Comparison of ENCODE assay signal across 9 mouse cellular contexts in the genomic region with DNA sequence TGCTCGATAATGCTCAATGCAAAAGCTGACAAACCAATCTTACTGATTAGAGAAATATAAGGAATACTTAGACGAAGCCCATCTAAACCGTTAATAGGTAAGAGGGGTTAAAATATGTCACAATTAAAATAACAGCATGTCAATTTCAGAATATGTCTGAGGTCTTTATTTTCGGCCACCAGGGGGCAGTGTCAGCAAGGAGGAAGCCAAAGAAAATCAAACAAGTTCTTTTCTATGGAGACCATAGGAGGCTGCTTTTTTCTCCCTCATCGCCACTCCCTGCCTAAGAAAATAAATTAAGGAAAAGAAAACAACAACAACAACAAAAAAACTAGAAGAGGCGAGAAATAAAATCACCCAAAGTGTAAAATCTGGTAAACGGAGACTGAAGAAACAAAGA.
DNase-seq lines count a peak whose midpoint lies in the region; ATAC-seq lines count a peak whose summit lies in the region.
"Had no signal": no experiment of that assay in that cellular context is flagged by ENCODE, and none has a peak within 500 bp of the region (broad histone marks: within the 10 kb centered on the region; RNA-seq: fewer than 3 reads in every experiment).

No protein-coding gene starts in this region.

- no peak for ATAC-seq in intestine, embryonic 14.5 days (replicated peaks; ENCODE audit: low FRiP score, low TSS enrichment, low read depth)
- ATAC-seq in intestine, embryonic 15.5 days, result no peak
- ATAC-seq in inflammation-experienced regulatory T-cells, adult 6 months, result no peak

- no peak overlapping the region for H3K27ac ChIP-seq in intestine, embryonic 14.5 days (ENCODE audit: low read depth)
- H3K27ac ChIP-seq in intestine, embryonic 15.5 days, result no peak overlapping the region
- H3K27ac ChIP-seq: embryonic facial prominence, embryonic 15.5 days had no signal

- intact Hi-C loops in left cerebral cortex, postnatal 14 days (cut with DNase I), result loop anchor here (10.0 kb wide), 2 partner anchors 127 to 623 kb away; no protein-coding TSS in a partner anchor

- no peaks in the 10 kb centered on the region for H3K27me3 ChIP-seq in intestine, embryonic 14.5 days (replicated peaks; ENCODE audit: control insufficient read depth, insufficient read depth, low read length)
- H3K27me3 ChIP-seq in intestine, embryonic 15.5 days (replicated peaks), result no peaks in the 10 kb centered on the region
- H3K27me3 ChIP-seq: embryonic facial prominence, embryonic 15.5 days had no signal

- H3K4me1 ChIP-seq in intestine, embryonic 14.5 days (replicated peaks; ENCODE audit: control insufficient read depth, insufficient read depth, low read length), result no peaks in the 10 kb centered on the region
- no peaks in the 10 kb centered on the region for H3K4me1 ChIP-seq in intestine, embryonic 15.5 days (replicated peaks)
- H3K4me1 ChIP-seq: embryonic facial prominence, embryonic 15.5 days had no signal

- H3K4me3 ChIP-seq in intestine, embryonic 14.5 days (ENCODE audit: low read depth, low read length), result no peak overlapping the region
- no peak overlapping the region for H3K4me3 ChIP-seq in intestine, embryonic 15.5 days (replicated peaks)
- H3K4me3 ChIP-seq: embryonic facial prominence, embryonic 15.5 days had no signal

- no peaks in the 10 kb centered on the region for H3K36me3 ChIP-seq in intestine, embryonic 14.5 days (ENCODE audit: control insufficient read depth, insufficient read depth, low read length)
- H3K36me3 ChIP-seq in intestine, embryonic 15.5 days, result no peaks in the 10 kb centered on the region
- H3K36me3 ChIP-seq: embryonic facial prominence, embryonic 15.5 days had no signal

- no peak overlapping the region for H3K9ac ChIP-seq in intestine, embryonic 14.5 days (ENCODE audit: low read length)
- H3K9ac ChIP-seq in intestine, embryonic 15.5 days, result no peak overlapping the region
- H3K9ac ChIP-seq: embryonic facial prominence, embryonic 15.5 days had no signal

- H3K4me2 ChIP-seq in intestine, embryonic 14.5 days (ENCODE audit: low read length), result no peak overlapping the region
- H3K4me2 ChIP-seq in intestine, embryonic 15.5 days (replicated peaks), result no peak overlapping the region
- H3K4me2 ChIP-seq: embryonic facial prominence, embryonic 15.5 days had no signal

- DNase-seq in intestine, embryonic 14.5 days (ENCODE audit: low spot score), result peak; percentile 68
- peak; percentile 30 for DNase-seq in MEL-GATA-1-ER (ENCODE audit: extremely low read depth, low read depth)
- peak; percentile 18 for DNase-seq in c-Kit-positive CD71-negative TER-119-negative erythroid progenitor cells, embryonic 14.5 days (ENCODE audit: low read depth)
- DNase-seq in frontal cortex, postnatal 36 days (ENCODE audit: low spot score in 2 of 2), result peak; percentile 38 to 56
- peak; percentile 43 to 73 for DNase-seq in left cerebral cortex, postnatal 14 days (ENCODE audit: low spot score in 2 of 2)
- DNase-seq in retina, embryonic 14.5 days (ENCODE audit: low spot score), result peak; percentile 71

- 42% methylated on average over 7 of the region's 7 CpGs for WGBS in intestine, embryonic 14.5 days
- WGBS in intestine, embryonic 15.5 days, result 44% methylated on average over 7 of the region's 7 CpGs

- H3K9me3 ChIP-seq in intestine, embryonic 14.5 days (ENCODE audit: control insufficient read depth, low read length), result no peaks in the 10 kb centered on the region
- H3K9me3 ChIP-seq in intestine, embryonic 15.5 days, result no peaks in the 10 kb centered on the region
- H3K9me3 ChIP-seq: embryonic facial prominence, embryonic 15.5 days had no signal

Comparison
In these comparisons a context has a peak if more than half of its experiments do, and no peak if none do; other contexts are left out.
1. DNase-seq: peak in every context shown above with its lines; median percentile 71 in retina, embryonic 14.5 days; 68 in intestine, embryonic 14.5 days; 58 in left cerebral cortex, postnatal 14 days; 47 in frontal cortex, postnatal 36 days; 30 in MEL-GATA-1-ER; 18 in c-Kit-positive CD71-negative TER-119-negative erythroid progenitor cells, embryonic 14.5 days.